Mouse (Mus musculus) hindbrain, postnatal 0 days (tissue): Measurements from ENCODE around the gene Oas1d. TPM values are rescaled to one million over a fixed set of nuclear protein-coding genes. Genes with fewer than 3 reads are reported as not detected.
"Not testable (repeated sequence)": the region's sequence is repeated elsewhere in the genome, so short reads cannot be mapped to it uniquely, and the experiment has no call there.

Experiments
- ATAC-seq: fragments of 200-750 bp; cut with Nextera tagmentation; 2 replicates; pipeline ENCODE4 v1.8.0; 2017; ENCODE audit warnings: mild to moderate bottlenecking, moderate TSS enrichment, moderate library complexity
- DNase-seq: peaks from one replicate; pipeline ENCODE4 v3.0.0-alpha.2; 2015; ENCODE audit warnings: low spot score
- H3K27ac ChIP-seq: fragments of 300-500 bp; sonication (generic); 2 replicates; pipeline ENCODE4 v1.5.1; 2014; ENCODE audit warnings: mild to moderate bottlenecking
- H3K27me3 ChIP-seq: fragments of 300-500 bp; sonication (generic); 2 replicates; pipeline ENCODE4 v1.6.1; 2014; ENCODE audit warnings: low read length, mixed read lengths; ENCODE audit not compliant: insufficient read depth
- H3K36me3 ChIP-seq: fragments of 300-500 bp; sonication (generic); 2 replicates; pipeline ENCODE4 v1.6.1; 2014; ENCODE audit warnings: low read length, mixed read lengths; ENCODE audit not compliant: insufficient read depth
- H3K4me1 ChIP-seq: fragments of 300-500 bp; sonication (generic); 2 replicates; pipeline ENCODE4 v1.6.1; 2014; ENCODE audit warnings: antibody characterized with exemption, low read length, mixed read lengths; ENCODE audit not compliant: insufficient read depth
- H3K4me2 ChIP-seq: fragments of 300-500 bp; sonication (generic); 2 replicates; pipeline ENCODE4 v1.6.1; 2014; ENCODE audit warnings: low read depth, mild to moderate bottlenecking, low read length, moderate library complexity, mixed read lengths
- H3K4me3 ChIP-seq: fragments of 300-500 bp; sonication (generic); 2 replicates; pipeline ENCODE4 v1.5.1; 2014; ENCODE audit warnings: low read length
- H3K9ac ChIP-seq: fragments of 300-500 bp; sonication (generic); replicated peaks from 2 replicates; pipeline ENCODE4 v1.6.1; 2014; ENCODE audit warnings: mild to moderate bottlenecking, low read length, moderate library complexity, mixed read lengths
- H3K9me3 ChIP-seq: fragments of 300-500 bp; sonication (generic); 2 replicates; pipeline ENCODE4 v1.6.1; 2016; ENCODE audit warnings: low read length, mixed read lengths
- CTCF ChIP-seq: IDR thresholded peaks from 2 replicates; pipeline ENCODE4 v1.5.1; 2016; ENCODE audit warnings: antibody characterized with exemption, control low read depth, low read depth
- WGBS: fragments of 180-500 bp; shearing (Covaris S2); extraction: QIAGEN DNeasy Blood & Tissue Kit; methylation state at CpG from one replicate; pipeline ENCODE4 v1.1.7; 2014; 5-methylcytosine and 5-hydroxymethylcytosine counted together
- polyA plus RNA-seq: library from polyadenylated mRNA; unstranded; fragments of >200 nt; fragmentation: Nextera tagmentation; extraction: Ambion mirVana; gene quantifications from 2 replicates; pipeline ENCODE4 v1.2.1, GENCODE M21; 2015
- total RNA-seq: library from RNA; depleted of rRNA; stranded (reverse); fragments of >200 nt; gene quantifications from 2 replicates; pipeline ENCODE4 v1.2.3, GENCODE M21; 2014

Gene Oas1d
- total and polyA plus RNA-seq, 2 experiments from 2014 or later = 0.16 to 0.29 TPM

GRCm38 (mm10) chr5:120887413-120887812 lies 26.9 kb upstream of the Oas1d start, which contains the start of gene Oas1g:
TSS of gene Oas1g (minus strand) at chr5:120887613.
- H3K4me2 ChIP-seq, DNase-seq, ATAC-seq, H3K4me3 ChIP-seq, H3K27me3 ChIP-seq, H3K27ac ChIP-seq, H3K9me3 ChIP-seq, H3K36me3 ChIP-seq, H3K9ac ChIP-seq, H3K4me1 ChIP-seq: not testable (repeated sequence)
- 28% methylated on average over 5 of the region's 9 CpGs for WGBS

GRCm38 (mm10) chr5:120887831-120888230 lies 26.5 kb upstream of the Oas1d start:
- DNase-seq = no peak
- no peak for TF ChIP-seq CTCF
- H3K4me2 ChIP-seq = no peak overlapping the region
- no peak overlapping the region for H3K4me3 ChIP-seq
- H3K36me3 ChIP-seq = no peaks in the 10 kb centered on the region
- H3K9me3 ChIP-seq = no peaks in the 10 kb centered on the region
- no peak for ATAC-seq
- no peak overlapping the region for H3K9ac ChIP-seq
- no peaks in the 10 kb centered on the region for H3K4me1 ChIP-seq
- WGBS = 56% methylated on average over 6 of the region's 6 CpGs
- H3K27ac ChIP-seq = no peak overlapping the region
- no peaks in the 10 kb centered on the region for H3K27me3 ChIP-seq

GRCm38 (mm10) chr5:120888294-120888815 lies 26.0 kb upstream of the Oas1d start:
- H3K4me1 ChIP-seq, H3K9ac ChIP-seq, H3K9me3 ChIP-seq, ATAC-seq, H3K36me3 ChIP-seq, H3K4me2 ChIP-seq, H3K27ac ChIP-seq, H3K4me3 ChIP-seq, DNase-seq, H3K27me3 ChIP-seq: not testable (repeated sequence)
- WGBS = 41% methylated on average over 4 of the region's 4 CpGs

- ATAC-seq = no peak
- Histone ChIP-seq H3K9me3 (no peaks in the 10 kb centered on the region), H3K4me3 (no peak overlapping the region), H3K4me2 (no peak overlapping the region), H3K27ac (no peak overlapping the region), H3K9ac (no peak overlapping the region), H3K36me3 (no peaks in the 10 kb centered on the region), H3K4me1 (no peaks in the 10 kb centered on the region), H3K27me3 (no peaks in the 10 kb centered on the region)
- TF ChIP-seq CTCF = no peak
- 84% methylated on average over 2 of the region's 2 CpGs for WGBS
- DNase-seq = no peak
Measured at GRCm38 (mm10) chr5:120890026-120890425, 24.3 kb upstream of the Oas1d start.

- Histone ChIP-seq H3K4me2 (no peak overlapping the region), H3K9me3 (no peaks in the 10 kb centered on the region), H3K4me1 (no peaks in the 10 kb centered on the region), H3K27ac (no peak overlapping the region), H3K9ac (no peak overlapping the region), H3K36me3 (no peaks in the 10 kb centered on the region), H3K4me3 (no peak overlapping the region), H3K27me3 (no peaks in the 10 kb centered on the region)
- 44% methylated on average over 3 of the region's 3 CpGs for WGBS
- no peak for TF ChIP-seq CTCF
- no peak for ATAC-seq
- DNase-seq = no peak
Measured at GRCm38 (mm10) chr5:120890991-120891390, 23.3 kb upstream of the Oas1d start.

GRCm38 (mm10) chr5:120891566-120892242 lies 22.6 kb upstream of the Oas1d start:
- H3K4me1 ChIP-seq, H3K27ac ChIP-seq, H3K4me3 ChIP-seq, DNase-seq, H3K36me3 ChIP-seq, H3K4me2 ChIP-seq, H3K27me3 ChIP-seq, H3K9me3 ChIP-seq, ATAC-seq, H3K9ac ChIP-seq: not testable (repeated sequence)
- 75% methylated on average over 2 of the region's 2 CpGs for WGBS

GRCm38 (mm10) chr5:120892243-120892660 lies 22.1 kb upstream of the Oas1d start:
- H3K4me3 ChIP-seq = no peak overlapping the region
- 76% methylated on average over 2 of the region's 2 CpGs for WGBS
- no peaks in the 10 kb centered on the region for H3K4me1 ChIP-seq

GRCm38 (mm10) chr5:120893866-120894265 lies 20.5 kb upstream of the Oas1d start:
- H3K4me3 ChIP-seq, H3K9me3 ChIP-seq, ATAC-seq, H3K27me3 ChIP-seq, H3K4me1 ChIP-seq, H3K4me2 ChIP-seq, H3K36me3 ChIP-seq, H3K9ac ChIP-seq, DNase-seq, H3K27ac ChIP-seq: not testable (repeated sequence)
- WGBS = 93% methylated on average over 4 of the region's 4 CpGs

More at GRCm38 (mm10) chr5:120892243-120892660, 22.1 kb upstream of the Oas1d start:
- ATAC-seq (no peak), DNase-seq (no peak)
- H3K4me2 ChIP-seq = no peak overlapping the region
- no peak overlapping the region for H3K9ac ChIP-seq
- H3K36me3 ChIP-seq = no peaks in the 10 kb centered on the region
- no peak overlapping the region for H3K27ac ChIP-seq
- no peaks in the 10 kb centered on the region for H3K9me3 ChIP-seq
- H3K27me3 ChIP-seq = no peaks in the 10 kb centered on the region
- no peak for TF ChIP-seq CTCF

GRCm38 (mm10) chr5:120894692-120895091 lies 19.6 kb upstream of the Oas1d start:
- H3K27ac ChIP-seq, DNase-seq, H3K9me3 ChIP-seq, H3K36me3 ChIP-seq, H3K27me3 ChIP-seq, H3K4me3 ChIP-seq, H3K4me2 ChIP-seq, ATAC-seq, H3K9ac ChIP-seq, H3K4me1 ChIP-seq: not testable (repeated sequence)
- 77% methylated on average over 2 of the region's 2 CpGs for WGBS
